Mouse (Mus musculus) spleen, adult 2 months (tissue): ENCODE measurements around the gene Slc39a11. TPM values are rescaled to one million over a fixed set of nuclear protein-coding genes. Genes with fewer than 3 reads are reported as not detected.

Experiments
- DNase-seq, 2 experiments: peaks; one replicate each; pipeline versions ENCODE4 v3.0.0 to v3.0.0-alpha.2; 2012 to 2021; ENCODE audit warnings: low spot score in 2 of 2, low read depth in 1 of 2
- H3K27ac ChIP-seq: fragments of 200-500 bp; 2 replicates; pipeline ENCODE4 v1.5.1; 2012; ENCODE audit warnings: low read length, inconsistent platforms; ENCODE audit not compliant: insufficient read depth
- H3K27me3 ChIP-seq: fragments of 200-500 bp; 2 replicates; pipeline ENCODE4 v1.6.1; 2012; ENCODE audit warnings: mild to moderate bottlenecking, moderate library complexity, low read length, inconsistent platforms; ENCODE audit not compliant: control insufficient read depth, insufficient read depth
- H3K36me3 ChIP-seq: fragments of 200-500 bp; 2 replicates; pipeline ENCODE4 v1.6.1; 2012; ENCODE audit warnings: mild to moderate bottlenecking, low read length, inconsistent platforms; ENCODE audit not compliant: control insufficient read depth, insufficient read depth
- H3K4me1 ChIP-seq: fragments of 200-500 bp; 2 replicates; pipeline ENCODE4 v1.6.1; 2011; ENCODE audit warnings: inconsistent platforms; ENCODE audit not compliant: control insufficient read depth, insufficient read depth, insufficient read length
- H3K4me3 ChIP-seq: fragments of 200-500 bp; 2 replicates; pipeline ENCODE4 v1.5.1; 2011; ENCODE audit warnings: mild to moderate bottlenecking, inconsistent platforms; ENCODE audit not compliant: insufficient read depth, insufficient read length; ENCODE audit errors: extremely low read depth
- CTCF ChIP-seq: fragments of 200-500 bp; IDR thresholded peaks from 2 replicates; pipeline ENCODE4 v1.5.1; 2011; ENCODE audit warnings: mild to moderate bottlenecking, inconsistent platforms; ENCODE audit not compliant: insufficient read depth, insufficient read length, insufficient replicate concordance; ENCODE audit errors: extremely low read depth
- POLR2A ChIP-seq: fragments of 200-500 bp; IDR thresholded peaks from 2 replicates; pipeline ENCODE4 v1.6.1; 2011; ENCODE audit warnings: low read depth, low read length, inconsistent platforms
- WGBS: fragments of 180-500 bp; shearing (Covaris S2); methylation state at CpG from one replicate; pipeline ENCODE4 v1.1.7; 2018; 5-methylcytosine and 5-hydroxymethylcytosine counted together
- polyA plus RNA-seq: library from polyadenylated mRNA; depleted of rRNA; stranded (reverse); fragments of >200 nt; gene quantifications from 2 replicates; pipeline ENCODE4 v1.2.3, GENCODE M21; 2012

Slc39a11 gene
- polyA plus RNA-seq, 1 experiment, result 11.6 TPM

DNA sequence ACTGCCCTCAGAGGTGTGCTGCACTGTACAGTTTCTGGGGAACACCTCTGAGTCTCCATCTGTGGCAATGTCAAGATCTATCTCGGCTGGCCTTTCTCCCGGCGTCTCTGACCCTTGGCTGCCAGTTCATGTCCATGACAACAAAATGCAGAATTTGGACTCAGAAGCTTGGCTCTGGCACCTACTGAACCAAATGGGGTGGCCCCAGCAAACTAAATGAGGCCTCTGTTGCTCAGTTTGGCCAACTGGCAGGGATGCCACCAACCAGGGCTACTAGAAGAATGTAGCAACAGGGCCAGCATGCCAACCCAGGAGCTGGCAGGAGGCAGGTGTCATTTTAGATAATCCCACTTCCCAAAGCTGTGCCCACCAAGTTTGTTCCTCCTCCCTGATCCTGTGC, 121.5 kb downstream of the Slc39a11 start:
- WGBS, result 97% methylated on average over 3 of the region's 3 CpGs
- Histone ChIP-seq H3K27ac (no peak overlapping the region), H3K4me3 (no peak overlapping the region), H3K36me3 (0 out of 2 replicates have a peak, but pooled peaks cover under 1% of the 10 kb centered on the region), H3K4me1 (no peaks in the 10 kb centered on the region), H3K27me3 (no peaks in the 10 kb centered on the region)
- DNase-seq, result no peak
- TF ChIP-seq CTCF (no peak), POLR2A (no peak)

DNA sequence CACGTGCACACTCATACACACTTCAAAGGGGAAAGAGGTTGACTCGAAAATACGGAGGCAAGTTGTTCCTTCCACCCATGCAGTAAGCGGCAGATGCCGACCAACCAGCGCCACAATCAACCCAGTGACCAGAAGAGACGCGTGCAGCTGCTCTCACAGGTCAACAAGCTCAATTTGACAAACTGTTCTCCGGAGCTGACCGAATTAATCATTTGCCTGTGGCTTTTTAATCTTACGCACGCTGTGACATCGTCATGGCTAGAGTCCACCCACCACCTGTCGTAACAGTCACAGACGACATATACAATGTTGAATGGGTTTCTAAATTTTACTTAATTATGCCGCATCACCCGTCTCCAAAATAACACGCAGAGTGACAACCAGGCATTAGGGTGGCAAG, 124.1 kb downstream of the Slc39a11 start:
- no peaks in the 10 kb centered on the region for H3K27me3 ChIP-seq
- no peaks in the 10 kb centered on the region for H3K4me1 ChIP-seq
- no peak overlapping the region for H3K4me3 ChIP-seq
- no peak for TF ChIP-seq POLR2A
- DNase-seq, result no peak
- 0 out of 2 replicates have a peak, but pooled peaks cover 2% of the 10 kb centered on the region for H3K36me3 ChIP-seq
- no peak overlapping the region for H3K27ac ChIP-seq
- WGBS, result 92% methylated on average over 18 of the region's 18 CpGs

DNA sequence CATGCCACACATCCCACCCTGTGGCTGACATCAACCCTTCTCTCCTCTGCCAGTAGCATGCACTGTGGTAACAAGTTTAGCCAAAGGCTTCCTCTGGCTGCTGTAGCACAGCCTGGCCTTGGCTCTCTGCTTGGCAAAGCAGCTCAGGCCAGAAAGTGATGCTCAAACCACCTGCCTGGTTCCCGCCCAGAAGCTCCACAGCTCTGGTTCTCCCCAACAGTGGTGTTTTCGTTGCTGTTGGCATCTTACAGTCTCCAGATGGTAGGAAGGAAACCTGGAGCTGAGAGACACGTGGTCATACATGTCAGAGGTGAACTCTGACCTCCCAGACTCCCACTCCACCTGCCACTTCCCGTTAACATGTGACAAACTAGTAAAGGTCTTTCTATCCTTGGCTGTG, 127.2 kb downstream of the Slc39a11 start:
- WGBS, result 79% methylated on average over 4 of the region's 4 CpGs
- Histone ChIP-seq H3K4me3 (no peak overlapping the region), H3K27ac (no peak overlapping the region), H3K27me3 (no peaks in the 10 kb centered on the region), H3K36me3 (0 out of 2 replicates have a peak, but pooled peaks cover 2% of the 10 kb centered on the region), H3K4me1 (no peaks in the 10 kb centered on the region)
- TF ChIP-seq POLR2A (no peak), CTCF (no peak)
- DNase-seq, result no peak

DNA sequence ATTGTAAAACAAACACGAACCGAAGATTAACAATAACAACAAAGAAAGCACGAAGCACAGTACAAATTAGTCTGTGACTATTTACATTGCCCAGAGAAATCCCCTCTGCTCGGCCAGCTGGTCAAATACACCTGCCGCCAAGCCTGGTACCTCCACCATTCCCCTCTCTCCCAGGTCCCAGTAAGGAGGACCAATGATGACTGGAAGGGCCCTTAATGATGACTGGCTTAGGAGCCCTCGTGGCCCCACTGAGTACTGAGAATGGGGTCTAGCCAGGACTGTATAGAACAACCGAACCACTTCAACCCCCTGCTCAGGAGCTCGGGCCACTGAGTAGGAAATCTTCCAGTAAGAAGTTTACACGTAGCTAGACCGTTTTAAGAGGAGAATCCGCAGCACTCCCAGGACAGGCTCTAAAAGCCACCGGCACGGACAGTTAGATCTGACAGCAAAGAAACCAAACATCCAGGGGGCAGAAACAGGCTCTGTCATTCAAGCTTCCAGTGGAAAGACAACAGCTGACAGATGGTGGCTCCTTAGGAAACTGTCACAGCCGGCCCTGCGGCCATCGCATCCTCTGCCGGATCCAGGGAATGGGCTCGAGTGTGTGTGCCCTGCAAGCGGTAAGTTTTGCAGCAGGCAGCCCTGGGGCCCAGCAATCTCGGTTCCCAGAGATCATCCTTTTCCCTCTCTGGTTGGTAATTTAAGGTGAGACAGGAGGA, 128.2 kb downstream of the Slc39a11 start:
- WGBS, result 94% methylated on average over 20 of the region's 20 CpGs
- TF ChIP-seq POLR2A (no peak), CTCF (no peak)
- Histone ChIP-seq H3K27ac (no peak overlapping the region), H3K4me3 (no peak overlapping the region), H3K36me3 (0 out of 2 replicates have a peak, but pooled peaks cover 2% of the 10 kb centered on the region), H3K4me1 (no peaks in the 10 kb centered on the region), H3K27me3 (no peaks in the 10 kb centered on the region)
- no peak for DNase-seq

DNA sequence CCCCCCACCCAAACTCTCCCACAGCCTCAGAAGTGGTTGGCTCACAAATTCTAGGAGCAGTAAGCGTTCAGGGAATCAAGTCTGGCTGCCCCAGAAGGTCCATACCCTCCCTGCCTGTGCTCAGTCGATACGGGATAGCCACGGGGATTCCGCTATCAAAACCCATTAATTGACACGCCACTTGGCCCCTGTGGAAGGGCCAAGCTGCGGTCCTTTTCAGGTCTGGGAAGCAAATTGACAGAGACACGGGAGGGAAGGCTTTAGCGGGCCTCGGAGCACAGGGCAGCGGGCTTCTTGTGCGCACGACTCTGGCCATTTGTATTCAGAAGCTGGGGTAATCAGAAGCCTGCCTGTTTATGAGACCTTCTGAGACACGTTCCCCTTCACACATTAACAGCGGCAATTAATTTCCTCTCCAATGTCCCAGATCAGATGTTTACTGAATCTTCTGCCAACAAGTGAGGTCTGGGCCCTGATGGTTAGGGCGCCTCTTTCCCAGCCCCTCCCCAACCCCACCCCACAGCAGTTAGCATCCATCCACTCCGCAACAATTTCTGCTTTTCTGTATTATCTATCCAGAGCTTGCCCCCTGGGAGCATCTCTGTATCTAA, 128.9 kb downstream of the Slc39a11 start:
- DNase-seq, result no peak
- H3K27ac ChIP-seq, result no peak overlapping the region
- 96% methylated on average over 17 of the region's 17 CpGs for WGBS
- H3K4me3 ChIP-seq, result no peak overlapping the region
- no peaks in the 10 kb centered on the region for H3K4me1 ChIP-seq
- 0 out of 2 replicates have a peak, but pooled peaks cover 2% of the 10 kb centered on the region for H3K36me3 ChIP-seq
- H3K27me3 ChIP-seq, result no peaks in the 10 kb centered on the region
- TF ChIP-seq CTCF (no peak), POLR2A (no peak)

DNA sequence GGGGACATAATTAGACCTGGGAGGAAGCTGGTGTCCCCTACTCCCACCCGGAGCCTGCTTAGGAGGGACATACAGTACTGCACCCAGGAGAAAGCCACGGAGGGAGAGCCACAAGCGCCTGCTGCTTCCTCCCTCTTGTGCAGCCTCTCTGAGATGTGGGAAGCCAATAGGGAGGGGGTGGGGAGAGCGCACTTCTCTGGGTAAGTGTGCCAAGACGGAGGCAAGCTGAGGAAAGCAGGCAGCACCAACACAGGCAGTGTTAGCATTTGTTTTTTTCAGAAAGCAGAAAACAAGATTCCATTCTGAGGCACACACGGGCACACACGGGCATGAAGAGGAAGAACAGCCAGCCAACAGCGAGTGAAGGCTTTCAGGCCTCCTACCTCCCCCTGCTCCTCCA, 129.5 kb downstream of the Slc39a11 start:
- Histone ChIP-seq H3K4me3 (no peak overlapping the region), H3K4me1 (no peaks in the 10 kb centered on the region), H3K27ac (no peak overlapping the region), H3K27me3 (no peaks in the 10 kb centered on the region), H3K36me3 (0 out of 2 replicates have a peak, but pooled peaks cover 2% of the 10 kb centered on the region)
- TF ChIP-seq CTCF (no peak), POLR2A (no peak)
- no peak for DNase-seq
- WGBS, result 38% methylated on average over 8 of the region's 8 CpGs

DNA sequence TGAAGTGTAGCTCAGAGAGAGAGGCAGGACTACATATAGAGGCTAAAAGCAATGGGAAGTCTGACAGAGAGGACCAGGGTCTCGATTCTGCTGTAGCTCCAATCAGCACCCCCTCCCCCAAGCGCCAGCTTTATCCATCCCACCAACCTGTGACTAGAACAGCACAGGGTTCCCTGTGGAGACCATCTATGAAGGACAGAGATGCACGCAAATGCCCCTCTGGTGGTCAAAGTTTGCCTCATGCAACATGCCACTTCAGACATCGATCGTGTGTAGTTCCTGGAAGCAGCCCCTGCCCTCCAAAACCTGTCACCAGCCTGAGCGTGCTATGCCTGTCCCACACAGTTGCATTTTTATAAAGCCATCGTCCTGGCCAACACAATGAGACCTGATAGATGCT, 129.9 kb downstream of the Slc39a11 start:
- H3K27ac ChIP-seq, result no peak overlapping the region
- H3K4me3 ChIP-seq, result no peak overlapping the region
- 0 out of 2 replicates have a peak, but pooled peaks cover 2% of the 10 kb centered on the region for H3K36me3 ChIP-seq
- no peaks in the 10 kb centered on the region for H3K4me1 ChIP-seq
- DNase-seq, result no peak
- H3K27me3 ChIP-seq, result no peaks in the 10 kb centered on the region
- 50% methylated on average over 7 of the region's 7 CpGs for WGBS
- TF ChIP-seq CTCF (no peak), POLR2A (no peak)
